Mouse (Mus musculus) lung, postnatal 14 days (tissue): ENCODE results near the gene Crtac1.

ENCODE experiments used
- DNase-seq: peaks from one replicate; pipeline ENCODE4 v3.0.0; 2021

The Crtac1 gene

GRCm38 (mm10) chr19:42415042-42415441 lies 16.5 kb downstream of the Crtac1 start:
- no peak for DNase-seq

- no peak for DNase-seq
Observed at GRCm38 (mm10) chr19:42409856-42410255, 21.7 kb downstream of the Crtac1 start.

GRCm38 (mm10) chr19:42409226-42409625 lies 22.4 kb downstream of the Crtac1 start:
- DNase-seq = no peak

GRCm38 (mm10) chr19:42404364-42404763 lies 27.2 kb downstream of the Crtac1 start:
- no peak for DNase-seq

GRCm38 (mm10) chr19:42399974-42400373 lies 31.6 kb downstream of the Crtac1 start:
- no peak for DNase-seq

- peak; percentile 19 for DNase-seq
Observed at GRCm38 (mm10) chr19:42397281-42397680, 34.3 kb downstream of the Crtac1 start.

GRCm38 (mm10) chr19:42394848-42395534 lies 36.6 kb downstream of the Crtac1 start:
- DNase-seq = no peak

- no peak for DNase-seq
Observed at GRCm38 (mm10) chr19:42393920-42394319, 37.7 kb downstream of the Crtac1 start.

GRCm38 (mm10) chr19:42392094-42392493 lies 39.5 kb downstream of the Crtac1 start:
- no peak for DNase-seq

GRCm38 (mm10) chr19:42389574-42389973 lies 42.0 kb downstream of the Crtac1 start:
- DNase-seq = no peak

- DNase-seq = no peak
Observed at GRCm38 (mm10) chr19:42384981-42385598, 46.5 kb downstream of the Crtac1 start.

- DNase-seq = no peak
Observed at GRCm38 (mm10) chr19:42380981-42381373, 50.6 kb downstream of the Crtac1 start.

- DNase-seq = no peak
Observed at GRCm38 (mm10) chr19:42380321-42380980, 51.1 kb downstream of the Crtac1 start.

GRCm38 (mm10) chr19:42379798-42380197 lies 51.8 kb downstream of the Crtac1 start:
- DNase-seq = no peak

GRCm38 (mm10) chr19:42377206-42377605 lies 54.4 kb downstream of the Crtac1 start:
- no peak for DNase-seq

GRCm38 (mm10) chr19:42363551-42363950 lies 68.0 kb downstream of the Crtac1 start:
- DNase-seq = no peak

GRCm38 (mm10) chr19:42358406-42358805 lies 73.2 kb downstream of the Crtac1 start:
- DNase-seq = no peak

- no peak for DNase-seq
Observed at GRCm38 (mm10) chr19:42356854-42357253, 74.7 kb downstream of the Crtac1 start.

GRCm38 (mm10) chr19:42355476-42355875 lies 76.1 kb downstream of the Crtac1 start:
- DNase-seq = no peak

GRCm38 (mm10) chr19:42341183-42341582 lies 90.4 kb downstream of the Crtac1 start:
- DNase-seq = peak; percentile 13

GRCm38 (mm10) chr19:42332081-42332736 lies 99.4 kb downstream of the Crtac1 start:
- DNase-seq = no peak

GRCm38 (mm10) chr19:42331446-42331845 lies 100.1 kb downstream of the Crtac1 start:
- no peak for DNase-seq

GRCm38 (mm10) chr19:42328160-42328559 lies 103.4 kb downstream of the Crtac1 start:
- DNase-seq = no peak

GRCm38 (mm10) chr19:42325894-42326293 lies 105.7 kb downstream of the Crtac1 start:
- peak; percentile 74 for DNase-seq
